Mouse (Mus musculus): Measurements from ENCODE around the gene Cplx2.

- no peak for TF ChIP-seq CTCF (IDR thresholded peaks at IDR 0.05; ENCODE audit: insufficient read depth, low read length)
- no peak for TF ChIP-seq POLR2A (IDR thresholded peaks at IDR 0.05; ENCODE audit: borderline replicate concordance, extremely low read depth, low read depth, low read length)
Measured at GRCm38 (mm10) chr13:54405805-54406204, 34.7 kb downstream of the Cplx2 start.
